Mouse (Mus musculus) lung, postnatal 0 days (tissue): ENCODE results near the gene Rbfox2. TPM values are rescaled to one million over a fixed set of nuclear protein-coding genes. Genes with fewer than 3 reads are reported as not detected.

Experiments used
- ATAC-seq: fragments of 200-750 bp; cut with Nextera tagmentation; 2 replicates; pipeline ENCODE4 v1.8.0; 2017; ENCODE audit warnings: moderate library complexity
- DNase-seq: peaks from one replicate; pipeline ENCODE4 v3.0.0-alpha.2; 2016; ENCODE audit warnings: low spot score
- H3K27ac ChIP-seq: fragments of 300-500 bp; sonication (generic); 2 replicates; pipeline ENCODE4 v1.5.1; 2014; ENCODE audit warnings: antibody characterized with exemption, mild to moderate bottlenecking, low read length, mixed read lengths
- H3K27me3 ChIP-seq: fragments of 300-500 bp; sonication (generic); replicated peaks from 2 replicates; pipeline ENCODE4 v1.6.1; 2014; ENCODE audit warnings: low read length, mixed read lengths; ENCODE audit not compliant: insufficient read depth
- H3K36me3 ChIP-seq: fragments of 300-500 bp; sonication (generic); 2 replicates; pipeline ENCODE4 v1.6.1; 2014; ENCODE audit warnings: low read length, mixed read lengths; ENCODE audit not compliant: insufficient read depth
- H3K4me1 ChIP-seq: fragments of 300-500 bp; sonication (generic); 2 replicates; pipeline ENCODE4 v1.6.1; 2014; ENCODE audit warnings: antibody characterized with exemption, low read depth, low read length, mixed read lengths; ENCODE audit not compliant: insufficient read depth
- H3K4me2 ChIP-seq: fragments of 300-500 bp; sonication (generic); replicated peaks from 2 replicates; pipeline ENCODE4 v1.6.1; 2014; ENCODE audit warnings: low read depth, mild to moderate bottlenecking, low read length, moderate library complexity, mixed read lengths
- H3K4me3 ChIP-seq: fragments of 300-500 bp; sonication (generic); 2 replicates; pipeline ENCODE4 v1.5.1; 2014; ENCODE audit warnings: low read depth, low read length
- H3K9ac ChIP-seq: fragments of 300-500 bp; sonication (generic); replicated peaks from 2 replicates; pipeline ENCODE4 v1.6.1; 2014; ENCODE audit warnings: low read depth, mild to moderate bottlenecking
- H3K9me3 ChIP-seq: fragments of 300-500 bp; sonication (generic); 2 replicates; pipeline ENCODE4 v1.6.1; 2016; ENCODE audit warnings: low read length, mixed read lengths
- CTCF ChIP-seq: IDR thresholded peaks from 2 replicates; pipeline ENCODE4 v1.5.1; 2016; ENCODE audit warnings: antibody characterized with exemption, mild to moderate bottlenecking
- EP300 ChIP-seq: IDR thresholded peaks from 2 replicates; pipeline ENCODE4 v1.6.1; 2016; ENCODE audit warnings: antibody characterized with exemption, mild to moderate bottlenecking, control low read depth
- WGBS: fragments of 180-500 bp; shearing (Covaris S2); extraction: QIAGEN DNeasy Blood & Tissue Kit; methylation state at CpG from one replicate; pipeline ENCODE4 v1.1.7; 2014; 5-methylcytosine and 5-hydroxymethylcytosine counted together
- polyA plus RNA-seq: library from polyadenylated mRNA; unstranded; fragments of >200 nt; fragmentation: Nextera tagmentation; extraction: Ambion mirVana; gene quantifications from 2 replicates; pipeline ENCODE4 v1.2.1, GENCODE M21; 2015

The Rbfox2 gene
- polyA plus RNA-seq, 1 experiment from 2014 or later = 17.4 TPM

DNA sequence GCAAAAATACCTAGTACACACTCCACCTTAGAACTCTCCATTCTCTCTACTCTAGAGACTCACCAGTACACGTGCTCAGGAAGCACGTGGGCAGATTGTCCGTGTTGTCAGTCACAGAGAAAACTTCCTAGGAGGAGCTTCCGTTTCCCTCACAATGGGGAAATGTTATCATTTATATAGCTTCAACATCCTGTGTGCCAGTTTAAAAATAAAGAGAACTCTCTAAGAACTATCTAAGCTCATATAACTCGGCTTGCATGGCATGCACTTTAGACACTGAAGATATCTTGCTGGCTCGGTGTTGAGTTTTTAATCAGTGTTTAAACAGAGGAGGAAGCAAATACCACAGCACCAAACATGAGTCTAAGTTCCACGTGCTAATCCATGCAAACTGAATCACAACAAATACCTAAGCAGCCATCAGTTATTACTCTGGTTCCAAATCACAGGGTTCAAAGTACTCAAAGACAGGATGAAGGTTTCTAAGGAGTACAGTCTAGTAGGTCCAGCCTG is 70.7 kb downstream of the Rbfox2 start:
- H3K4me2 ChIP-seq = no peak overlapping the region
- no peaks in the 10 kb centered on the region for H3K27me3 ChIP-seq
- DNase-seq = peak; percentile 45
- H3K27ac ChIP-seq = no peak overlapping the region
- WGBS = 24% methylated on average over 7 of the region's 7 CpGs
- TF ChIP-seq EP300 = peak; percentile 54; the same call in 1 of the 2 replicates
- TF ChIP-seq CTCF = no peak
- H3K9ac ChIP-seq = no peak overlapping the region
- H3K9me3 ChIP-seq = no peaks in the 10 kb centered on the region
- peaks cover 11% of the 10 kb centered on the region for H3K4me1 ChIP-seq
- no peak overlapping the region for H3K4me3 ChIP-seq
- no peaks in the 10 kb centered on the region for H3K36me3 ChIP-seq
- ATAC-seq = peak; percentile 78

DNA sequence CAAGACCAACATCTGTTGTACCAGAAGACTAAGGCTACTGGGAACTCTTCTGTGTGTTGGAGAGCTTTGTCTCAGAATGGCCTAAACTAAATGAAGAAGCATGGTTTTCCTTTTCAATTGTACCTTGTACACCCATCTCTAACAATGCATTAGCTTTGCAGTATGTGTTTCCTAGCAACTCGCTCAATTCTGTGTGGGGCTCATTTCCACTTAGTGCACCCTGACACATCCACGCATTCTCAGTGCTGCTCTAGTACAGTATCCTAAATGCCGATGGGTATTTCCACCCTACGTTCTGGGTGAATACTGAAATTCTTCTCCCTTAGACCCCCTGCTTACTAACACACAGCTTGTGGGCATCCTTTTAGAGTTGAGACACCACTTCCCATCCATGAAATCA is 71.3 kb downstream of the Rbfox2 start:
- Histone ChIP-seq H3K4me2 (no peak overlapping the region), H3K36me3 (no peaks in the 10 kb centered on the region), H3K4me3 (no peak overlapping the region), H3K9me3 (no peaks in the 10 kb centered on the region), H3K27ac (no peak overlapping the region), H3K9ac (no peak overlapping the region), H3K4me1 (peaks cover 11% of the 10 kb centered on the region), H3K27me3 (no peaks in the 10 kb centered on the region)
- DNase-seq = no peak
- no peak for TF ChIP-seq CTCF
- no peak for TF ChIP-seq EP300
- ATAC-seq = no peak
- 90% methylated on average over 4 of the region's 4 CpGs for WGBS

DNA sequence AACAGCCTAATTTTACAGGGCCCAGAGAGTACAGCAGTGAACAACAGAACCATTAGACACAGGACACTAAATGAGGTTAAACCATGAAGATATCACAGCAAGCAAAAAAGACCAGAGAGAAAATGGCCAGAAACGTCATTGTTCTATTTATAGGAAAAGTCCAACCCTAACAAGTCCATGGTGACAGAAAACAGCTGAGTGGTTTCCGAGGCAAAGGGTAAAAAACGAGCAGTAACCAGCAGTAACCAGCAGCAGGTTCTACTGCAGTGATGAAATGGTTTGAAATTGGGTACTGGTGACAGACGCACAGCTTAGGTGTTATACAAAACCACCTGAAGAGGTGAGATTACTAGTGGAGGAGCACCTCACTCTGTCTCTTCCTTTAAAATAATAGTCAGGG is 72.5 kb downstream of the Rbfox2 start:
- H3K4me3 ChIP-seq = no peak overlapping the region
- no peak overlapping the region for H3K9ac ChIP-seq
- H3K36me3 ChIP-seq = no peaks in the 10 kb centered on the region
- no peak overlapping the region for H3K27ac ChIP-seq
- H3K4me2 ChIP-seq = no peak overlapping the region
- ATAC-seq = no peak
- H3K27me3 ChIP-seq = no peaks in the 10 kb centered on the region
- 52% methylated on average over 4 of the region's 4 CpGs for WGBS
- TF ChIP-seq EP300 = no peak
- no peak for TF ChIP-seq CTCF
- peaks cover 8% of the 10 kb centered on the region for H3K4me1 ChIP-seq
- no peaks in the 10 kb centered on the region for H3K9me3 ChIP-seq
- DNase-seq = peak; percentile 32

DNA sequence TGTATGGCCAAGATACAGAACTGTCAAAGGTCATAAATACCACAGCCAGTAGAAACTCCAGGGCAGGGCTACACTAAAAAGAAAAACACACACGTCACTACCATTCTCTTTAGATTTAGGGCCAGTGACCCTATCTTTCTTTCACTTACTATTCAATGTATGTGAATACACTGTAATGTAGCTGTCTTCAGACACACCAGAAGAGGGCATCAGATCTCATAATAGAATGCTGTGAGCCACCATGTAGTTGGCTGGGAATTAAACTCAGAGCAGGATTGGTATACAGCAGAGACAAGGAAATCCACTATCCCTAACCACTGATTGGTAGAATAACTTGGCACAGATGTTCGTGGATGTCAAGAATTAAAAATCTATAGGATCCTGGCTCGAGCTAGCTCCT is 76.7 kb downstream of the Rbfox2 start:
- no peaks in the 10 kb centered on the region for H3K27me3 ChIP-seq
- ATAC-seq = no peak
- WGBS = 67% methylated on average over 3 of the region's 3 CpGs
- no peaks in the 10 kb centered on the region for H3K36me3 ChIP-seq
- no peak overlapping the region for H3K4me2 ChIP-seq
- H3K4me3 ChIP-seq = no peak overlapping the region
- no peak overlapping the region for H3K27ac ChIP-seq
- no peak for DNase-seq
- TF ChIP-seq EP300 = no peak
- no peak for TF ChIP-seq CTCF
- no peaks in the 10 kb centered on the region for H3K9me3 ChIP-seq
- H3K4me1 ChIP-seq = peaks cover 6% of the 10 kb centered on the region; the same call in 1 of the 2 replicates
- H3K9ac ChIP-seq = no peak overlapping the region

DNA sequence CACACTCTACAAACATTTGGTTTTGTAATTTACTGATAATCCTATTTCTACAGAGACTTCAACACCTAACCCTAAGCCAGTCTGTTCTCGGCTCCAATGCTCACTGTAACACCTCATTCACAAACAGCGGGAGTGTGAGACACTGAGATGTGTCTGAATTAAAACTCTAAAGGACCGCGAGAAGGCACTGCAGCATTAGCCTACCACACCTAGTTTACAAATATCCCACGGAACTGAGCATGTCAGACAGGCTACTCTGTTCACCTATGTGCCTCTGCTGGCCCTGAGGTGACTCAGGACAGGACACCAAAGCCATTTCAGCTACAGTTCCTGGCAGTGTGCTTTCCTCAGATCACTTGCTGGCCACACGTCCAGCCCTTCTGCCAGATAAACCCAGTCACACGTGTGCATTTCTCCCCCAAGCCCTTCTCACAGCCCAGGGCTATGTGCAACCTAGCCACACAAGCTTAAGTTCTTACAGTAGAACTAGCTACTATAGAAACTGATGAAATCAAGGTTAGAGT is 79.9 kb downstream of the Rbfox2 start:
- H3K9ac ChIP-seq = no peak overlapping the region
- WGBS = 50% methylated on average over 7 of the region's 7 CpGs
- no peaks in the 10 kb centered on the region for H3K36me3 ChIP-seq
- H3K9me3 ChIP-seq = no peaks in the 10 kb centered on the region
- no peak overlapping the region for H3K4me3 ChIP-seq
- H3K27ac ChIP-seq = no peak overlapping the region
- no peaks in the 10 kb centered on the region for H3K27me3 ChIP-seq
- DNase-seq = no peak
- ATAC-seq = no peak
- H3K4me1 ChIP-seq = no peaks in the 10 kb centered on the region
- 0 out of 2 replicates have a peak, but pooled peaks have one; percentile 15 for TF ChIP-seq CTCF
- TF ChIP-seq EP300 = no peak
- H3K4me2 ChIP-seq = no peak overlapping the region

DNA sequence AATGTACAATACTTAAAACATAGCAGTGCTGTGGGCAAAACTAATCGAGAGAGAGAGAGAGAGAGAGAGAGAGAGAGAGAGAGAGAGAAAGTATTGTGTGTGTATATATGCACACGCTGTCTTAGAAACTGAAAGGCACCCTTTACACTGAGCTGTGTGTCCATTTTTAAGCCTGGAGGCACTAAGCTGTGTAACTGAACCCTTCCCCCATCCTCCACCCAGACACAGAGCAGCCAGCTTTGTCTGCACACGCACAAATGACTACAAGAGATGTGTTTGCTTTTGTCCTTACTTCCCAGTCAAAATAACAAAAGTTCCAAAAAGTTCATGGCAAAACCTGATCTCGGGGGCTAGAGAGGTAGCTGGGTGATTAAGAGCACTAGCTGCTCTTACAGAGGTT is 80.9 kb downstream of the Rbfox2 start:
- Histone ChIP-seq H3K4me1 (no peaks in the 10 kb centered on the region), H3K9ac (no peak overlapping the region), H3K4me2 (no peak overlapping the region), H3K36me3 (no peaks in the 10 kb centered on the region), H3K9me3 (no peaks in the 10 kb centered on the region), H3K4me3 (no peak overlapping the region), H3K27ac (no peak overlapping the region), H3K27me3 (no peaks in the 10 kb centered on the region)
- WGBS = 53% methylated on average over 4 of the region's 4 CpGs
- TF ChIP-seq CTCF (no peak), EP300 (no peak)
- ATAC-seq = no peak
- no peak for DNase-seq

DNA sequence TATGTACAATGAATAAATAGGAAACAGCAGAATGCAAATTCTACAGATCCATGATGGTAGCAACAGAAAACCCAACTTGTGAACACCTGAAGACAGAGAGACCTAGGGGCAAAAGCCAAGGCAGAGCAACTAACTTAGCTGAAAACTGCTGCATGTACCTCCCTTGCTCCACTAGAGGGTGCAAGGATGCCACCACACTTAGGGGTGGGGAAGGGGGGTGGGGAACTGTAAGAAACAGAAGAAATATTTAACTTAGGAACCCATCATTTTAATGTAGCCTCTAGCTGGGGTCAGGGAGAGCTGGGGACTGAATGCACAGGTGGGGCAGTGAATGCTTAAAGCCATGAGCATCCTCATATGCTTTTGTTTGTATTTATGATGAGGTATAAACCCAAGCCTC is 81.5 kb downstream of the Rbfox2 start:
- no peaks in the 10 kb centered on the region for H3K36me3 ChIP-seq
- H3K9ac ChIP-seq = no peak overlapping the region
- DNase-seq = peak; percentile 57
- no peak overlapping the region for H3K27ac ChIP-seq
- TF ChIP-seq CTCF (peak; percentile 86), EP300 (no peak)
- ATAC-seq = no peak; the same call in 1 of the 2 replicates
- no peaks in the 10 kb centered on the region for H3K4me1 ChIP-seq
- H3K4me3 ChIP-seq = no peak overlapping the region
- H3K9me3 ChIP-seq = no peaks in the 10 kb centered on the region
- H3K27me3 ChIP-seq = no peaks in the 10 kb centered on the region
- no peak overlapping the region for H3K4me2 ChIP-seq
